Mouse (Mus musculus) thymus, adult 2 months (tissue): ENCODE data around the gene Tnk1. TPM values are rescaled to one million over a fixed set of nuclear protein-coding genes. Genes with fewer than 3 reads are reported as not detected.

ENCODE experiments used
- DNase-seq: peaks from one replicate; pipeline ENCODE4 v3.0.0; 2021
- H3K27ac ChIP-seq: fragments of 200-500 bp; 2 replicates; pipeline ENCODE4 v1.5.1; 2012; ENCODE audit warnings: low read length, control low read depth; ENCODE audit not compliant: control insufficient read depth, insufficient read depth
- H3K27me3 ChIP-seq: fragments of 200-500 bp; 2 replicates; pipeline ENCODE4 v1.6.1; 2012; ENCODE audit warnings: mild to moderate bottlenecking, low read length, moderate library complexity, mixed read lengths; ENCODE audit not compliant: control insufficient read depth, insufficient read depth
- H3K36me3 ChIP-seq: fragments of 200-500 bp; 2 replicates; pipeline ENCODE4 v1.6.1; 2012; ENCODE audit warnings: mild to moderate bottlenecking, low read length, moderate library complexity; ENCODE audit not compliant: control insufficient read depth, insufficient read depth
- H3K4me1 ChIP-seq: fragments of 200-500 bp; replicated peaks from 2 replicates; pipeline ENCODE4 v1.6.1; 2012; ENCODE audit warnings: low read length; ENCODE audit not compliant: control insufficient read depth, insufficient read depth
- H3K4me3 ChIP-seq: fragments of 200-500 bp; 2 replicates; pipeline ENCODE4 v1.5.1; 2012; ENCODE audit warnings: mild to moderate bottlenecking, low read length, control low read depth, moderate library complexity; ENCODE audit not compliant: control insufficient read depth, insufficient read depth
- CTCF ChIP-seq: fragments of 200-500 bp; IDR thresholded peaks from 2 replicates; pipeline ENCODE4 v1.5.1; 2012; ENCODE audit warnings: mild to moderate bottlenecking, control low read depth, low read length, moderate library complexity, borderline replicate concordance; ENCODE audit not compliant: control insufficient read depth, poor library complexity, insufficient read depth; ENCODE audit errors: extremely low read depth
- POLR2A ChIP-seq: fragments of 200-500 bp; IDR thresholded peaks from 2 replicates; pipeline ENCODE4 v1.6.1; 2012; ENCODE audit warnings: mild to moderate bottlenecking, low read length, control low read depth, moderate library complexity; ENCODE audit not compliant: control insufficient read depth, poor library complexity, insufficient read depth; ENCODE audit errors: extremely low read depth
- whole genome bisulfite sequencing: fragments of 180-500 bp; shearing (Covaris S2); methylation state at CpG from one replicate; pipeline ENCODE4 v1.1.7; 2018; 5-methylcytosine and 5-hydroxymethylcytosine counted together
- polyA plus RNA-seq: library from polyadenylated mRNA; depleted of rRNA; stranded (reverse); fragments of >200 nt; gene quantifications from 2 replicates; pipeline ENCODE4 v1.2.3, GENCODE M21; 2012

Gene Tnk1
- polyA plus RNA-seq, 1 experiment = 3.1 TPM

- Histone ChIP-seq H3K36me3 (peaks cover 60% of the 10 kb centered on the region), H3K4me3 (no peak overlapping the region), H3K4me1 (peaks cover 19% of the 10 kb centered on the region), H3K27ac (no peak overlapping the region), H3K27me3 (no peaks in the 10 kb centered on the region)
- TF ChIP-seq CTCF = no peak
- DNase-seq = no peak
- WGBS = 89% methylated on average over 9 of the region's 9 CpGs
These were observed 25.7 kb upstream of the Tnk1 start for GRCm38 (mm10) chr11:69884240-69884639.

- WGBS = 95% methylated on average over 8 of the region's 8 CpGs
- no peak overlapping the region for H3K27ac ChIP-seq
- peaks cover 19% of the 10 kb centered on the region for H3K4me1 ChIP-seq
- no peaks in the 10 kb centered on the region for H3K27me3 ChIP-seq
- H3K36me3 ChIP-seq = peaks cover 54% of the 10 kb centered on the region
- H3K4me3 ChIP-seq = no peak overlapping the region
- DNase-seq = no peak
- no peak for TF ChIP-seq POLR2A
- TF ChIP-seq CTCF = no peak
These were observed 25.1 kb upstream of the Tnk1 start for GRCm38 (mm10) chr11:69883527-69884151.

GRCm38 (mm10) chr11:69883066-69883465 is 24.5 kb upstream of the Tnk1 start:
- peaks cover 49% of the 10 kb centered on the region for H3K36me3 ChIP-seq
- peaks cover 19% of the 10 kb centered on the region for H3K4me1 ChIP-seq
- no peaks in the 10 kb centered on the region for H3K27me3 ChIP-seq
- WGBS = 91% methylated on average over 4 of the region's 4 CpGs
- no peak overlapping the region for H3K4me3 ChIP-seq
- DNase-seq = peak; percentile 71
- no peak overlapping the region for H3K27ac ChIP-seq
- TF ChIP-seq POLR2A (no peak), CTCF (peak; percentile 38; the same call in 1 of the 2 replicates)

- Histone ChIP-seq H3K4me3 (0 out of 2 replicates have a peak overlapping the region, but pooled peaks have one; percentile 39), H3K27ac (peak overlapping the region; percentile 10; the same call in 1 of the 2 replicates), H3K36me3 (peaks cover 38% of the 10 kb centered on the region), H3K27me3 (no peaks in the 10 kb centered on the region), H3K4me1 (peaks cover 19% of the 10 kb centered on the region)
- no peak for DNase-seq
- TF ChIP-seq POLR2A (no peak), CTCF (no peak)
- 89% methylated on average over 21 of the region's 21 CpGs for WGBS
These were observed 23.5 kb upstream of the Tnk1 start for GRCm38 (mm10) chr11:69881787-69882670.

DNA sequence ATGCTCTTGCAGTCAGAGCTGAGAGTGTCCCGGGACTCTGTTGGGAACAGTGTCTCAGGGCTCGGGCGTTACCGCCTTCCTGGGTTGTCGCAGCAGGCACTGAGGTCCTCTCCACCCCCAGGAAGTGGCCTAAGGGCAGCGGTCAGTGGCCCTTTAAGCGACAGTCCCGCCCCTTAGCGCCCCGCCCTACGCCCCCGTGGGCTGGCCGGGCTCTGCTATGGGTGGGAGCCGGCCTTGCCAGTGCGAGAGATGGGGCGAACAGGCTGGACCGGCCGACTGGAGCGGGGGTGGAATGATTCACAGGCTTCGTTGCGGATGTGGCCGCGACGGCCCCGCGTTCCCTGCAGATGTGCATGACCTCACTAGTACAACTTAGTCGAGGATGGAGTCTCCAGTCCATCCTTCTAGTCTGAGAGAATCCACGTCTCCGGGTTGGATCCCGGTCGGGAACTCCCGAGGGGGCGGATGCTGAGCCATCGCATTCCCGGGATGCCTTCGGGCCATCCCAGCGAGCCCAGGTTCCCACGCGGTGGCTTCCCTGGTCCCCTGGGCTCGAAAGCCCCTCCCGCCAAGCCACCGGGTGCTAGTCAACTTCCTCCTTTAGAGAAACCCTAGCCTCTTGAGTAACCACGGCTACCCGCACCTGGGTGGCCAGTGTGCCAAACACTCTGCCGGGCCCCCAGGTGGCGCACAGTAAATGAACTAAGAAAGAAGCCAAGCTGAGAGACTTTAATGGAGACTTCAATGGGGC is 22.5 kb upstream of the Tnk1 start, which contains the start of gene Kctd11:
TSS of gene Kctd11 (minus strand) at position 554 of the 751 bp plus-strand sequence.
- Histone ChIP-seq H3K36me3 (peaks cover 28% of the 10 kb centered on the region), H3K4me1 (peaks cover 19% of the 10 kb centered on the region), H3K4me3 (peak within 1 kb of the TSS; percentile 39), H3K27me3 (no peaks in the 10 kb centered on the region), H3K27ac (peak within 1 kb of the TSS; percentile 10; the same call in 1 of the 2 replicates)
- no peak for TF ChIP-seq POLR2A
- peak; percentile 75 for TF ChIP-seq CTCF
- WGBS = 1% methylated on average over 46 of the region's 46 CpGs
- DNase-seq = peak; percentile 70

- Histone ChIP-seq H3K4me3 (peak overlapping the region; percentile 39), H3K36me3 (peaks cover 23% of the 10 kb centered on the region), H3K4me1 (peaks cover 19% of the 10 kb centered on the region), H3K27ac (0 out of 2 replicates have a peak overlapping the region, but pooled peaks have one; percentile 4), H3K27me3 (no peaks in the 10 kb centered on the region)
- TF ChIP-seq POLR2A (0 out of 2 replicates have a peak, but pooled peaks have one; percentile 9), CTCF (peak; percentile 69; the same call in 1 of the 2 replicates)
- DNase-seq = peak; percentile 66
- WGBS = 4% methylated on average over 18 of the region's 18 CpGs
These were observed 21.9 kb upstream of the Tnk1 start for GRCm38 (mm10) chr11:69880506-69880852.
